Mouse (Mus musculus) large intestine, adult 2 months (tissue): Measurements from ENCODE around the gene Ino80e. TPM values are rescaled to one million over a fixed set of nuclear protein-coding genes. Genes with fewer than 3 reads are reported as not detected.

ENCODE experiments used
- DNase-seq: peaks from one replicate; pipeline ENCODE4 v3.0.0-alpha.2; 2012; ENCODE audit warnings: low read depth, low spot score
- WGBS: fragments of 180-500 bp; shearing (Covaris S2); methylation state at CpG from one replicate; pipeline ENCODE4 v1.1.7; 2018; 5-methylcytosine and 5-hydroxymethylcytosine counted together
- polyA plus RNA-seq: library from polyadenylated mRNA; depleted of rRNA; stranded (reverse); fragments of >200 nt; gene quantifications from 2 replicates; pipeline ENCODE4 v1.2.3, GENCODE M21; 2012

Ino80e gene
- polyA plus RNA-seq, 1 experiment, result 39.3 TPM

- 56% methylated on average over 5 of the region's 5 CpGs for WGBS
- no peak for DNase-seq
Measured at GRCm38 (mm10) chr7:126860987-126861386, 1.2 kb downstream of the Ino80e start.

GRCm38 (mm10) chr7:126856741-126857420 lies 5.3 kb downstream of the Ino80e start:
- no peak for DNase-seq
- WGBS, result 73% methylated on average over 9 of the region's 9 CpGs

GRCm38 (mm10) chr7:126855641-126856040 lies 6.5 kb downstream of the Ino80e start:
- no peak for DNase-seq
- WGBS, result 91% methylated on average over 3 of the region's 3 CpGs

- DNase-seq, result no peak
- 80% methylated on average over 5 of the region's 5 CpGs for WGBS
Measured at GRCm38 (mm10) chr7:126853454-126853853, 8.7 kb downstream of the Ino80e start.

- no peak for DNase-seq
- 68% methylated on average over 12 of the region's 12 CpGs for WGBS
Measured at GRCm38 (mm10) chr7:126851192-126851591, 11.0 kb downstream of the Ino80e start.

GRCm38 (mm10) chr7:126850161-126850560 lies 12.0 kb downstream of the Ino80e start:
- no peak for DNase-seq
- 51% methylated on average over 6 of the region's 6 CpGs for WGBS

GRCm38 (mm10) chr7:126848794-126849193 lies 13.4 kb downstream of the Ino80e start:
- 30% methylated on average over 10 of the region's 10 CpGs for WGBS

GRCm38 (mm10) chr7:126847421-126848398 lies 14.5 kb downstream of the Ino80e start:
- 1% methylated on average over 63 of the region's 74 CpGs for WGBS
- no peak for DNase-seq

More at GRCm38 (mm10) chr7:126848794-126849193, 13.4 kb downstream of the Ino80e start:
- DNase-seq, result no peak

GRCm38 (mm10) chr7:126847116-126847420 lies 15.1 kb downstream of the Ino80e start, which contains the start of gene Doc2a:
Gene Doc2a (plus strand): TSS chr7:126847416.
- DNase-seq, result no peak
- WGBS, result 46% methylated on average over 4 of the region's 4 CpGs

GRCm38 (mm10) chr7:126845516-126845915 lies 16.7 kb downstream of the Ino80e start:
- no peak for DNase-seq
- 96% methylated on average over 2 of the region's 2 CpGs for WGBS

GRCm38 (mm10) chr7:126843276-126843675 lies 18.9 kb downstream of the Ino80e start:
- 71% methylated on average over 9 of the region's 9 CpGs for WGBS
- DNase-seq, result no peak

- 87% methylated on average over 1 of the region's 1 CpGs for WGBS
- DNase-seq, result no peak
Measured at GRCm38 (mm10) chr7:126833294-126833693, 28.9 kb downstream of the Ino80e start.

- DNase-seq, result peak; percentile 58
- 2% methylated on average over 21 of the region's 21 CpGs for WGBS
Measured at GRCm38 (mm10) chr7:126832036-126832598, 30.1 kb downstream of the Ino80e start.

- DNase-seq, result no peak
- 45% methylated on average over 5 of the region's 5 CpGs for WGBS
Measured at GRCm38 (mm10) chr7:126831539-126831938, 30.6 kb downstream of the Ino80e start, which contains the start of gene 4930451I11Rik. Gene 4930451I11Rik (minus strand): TSS chr7:126831639.

GRCm38 (mm10) chr7:126825952-126826351 lies 36.2 kb downstream of the Ino80e start:
- 62% methylated on average over 5 of the region's 5 CpGs for WGBS
- DNase-seq, result no peak

GRCm38 (mm10) chr7:126825403-126825802 lies 36.8 kb downstream of the Ino80e start:
- WGBS, result 24% methylated on average over 8 of the region's 8 CpGs
- DNase-seq, result no peak

- WGBS, result 18% methylated on average over 10 of the region's 10 CpGs
- no peak for DNase-seq
Measured at GRCm38 (mm10) chr7:126823940-126824339, 38.2 kb downstream of the Ino80e start.

GRCm38 (mm10) chr7:126823202-126823711 lies 38.9 kb downstream of the Ino80e start:
- WGBS, result 3% methylated on average over 12 of the region's 19 CpGs
- DNase-seq, result no peak

GRCm38 (mm10) chr7:126822741-126823140 lies 39.4 kb downstream of the Ino80e start:
- WGBS, result 41% methylated on average over 9 of the region's 9 CpGs
- DNase-seq, result no peak
